Mouse (Mus musculus) heart, embryonic 10.5 days (tissue): ENCODE measurements around the gene Csf2. TPM values are rescaled to one million over a fixed set of nuclear protein-coding genes. Genes with fewer than 3 reads are reported as not detected.

Experiments used
- DNase-seq: peaks from one replicate; pipeline ENCODE4 v3.0.0-alpha.2; 2017; ENCODE audit warnings: low spot score
- H3K27ac ChIP-seq: fragments of 300-500 bp; sonication (generic); 2 replicates; pipeline ENCODE4 v1.5.1; 2016; ENCODE audit warnings: mild to moderate bottlenecking
- H3K27me3 ChIP-seq: fragments of 300-500 bp; sonication (generic); 2 replicates; pipeline ENCODE4 v1.6.1; 2016; ENCODE audit warnings: mild to moderate bottlenecking; ENCODE audit not compliant: poor library complexity, insufficient read depth, severe bottlenecking
- H3K36me3 ChIP-seq: fragments of 300-500 bp; sonication (generic); 2 replicates; pipeline ENCODE4 v1.6.1; 2016; ENCODE audit warnings: mild to moderate bottlenecking, moderate library complexity
- H3K4me1 ChIP-seq: fragments of 300-500 bp; sonication (generic); 2 replicates; pipeline ENCODE4 v1.6.1; 2016; ENCODE audit warnings: mild to moderate bottlenecking
- H3K4me3 ChIP-seq: fragments of 300-500 bp; sonication (generic); 2 replicates; pipeline ENCODE4 v1.5.1; 2016; ENCODE audit warnings: mild to moderate bottlenecking, moderate library complexity
- H3K9me3 ChIP-seq: fragments of 300-500 bp; sonication (generic); 2 replicates; pipeline ENCODE4 v1.6.1; 2016; ENCODE audit warnings: mild to moderate bottlenecking, moderate library complexity
- WGBS: fragments of 180-500 bp; shearing (Covaris S2); methylation state at CpG from one replicate; pipeline ENCODE4 v1.1.7; 2016; 5-methylcytosine and 5-hydroxymethylcytosine counted together
- polyA plus RNA-seq: library from polyadenylated mRNA; unstranded; fragments of >200 nt; fragmentation: Nextera tagmentation; extraction: Ambion mirVana; gene quantifications from 2 replicates; pipeline ENCODE4 v1.2.1, GENCODE M21; 2016

Gene Csf2
- polyA plus RNA-seq, 1 experiment from 2014 or later = not detected

- DNase-seq = no peak
- H3K27ac ChIP-seq = no peak overlapping the region
- H3K4me1 ChIP-seq = no peaks in the 10 kb centered on the region
- no peaks in the 10 kb centered on the region for H3K9me3 ChIP-seq
- H3K4me3 ChIP-seq = no peak overlapping the region
- H3K27me3 ChIP-seq = no peaks in the 10 kb centered on the region
- 16% methylated on average over 1 of the region's 1 CpGs for WGBS
- no peaks in the 10 kb centered on the region for H3K36me3 ChIP-seq
These were observed 14.1 kb upstream of the Csf2 start for GRCm38 (mm10) chr11:54263405-54264031.

- Histone ChIP-seq H3K4me3 (no peak overlapping the region), H3K9me3 (no peaks in the 10 kb centered on the region), H3K27ac (no peak overlapping the region), H3K36me3 (no peaks in the 10 kb centered on the region), H3K27me3 (peaks cover 15% of the 10 kb centered on the region; the same call in 1 of the 2 replicates), H3K4me1 (peaks cover 9% of the 10 kb centered on the region)
- 61% methylated on average over 3 of the region's 3 CpGs for WGBS
- DNase-seq = peak; percentile 87
These were observed 7.3 kb upstream of the Csf2 start for GRCm38 (mm10) chr11:54256624-54257376.

GRCm38 (mm10) chr11:54254114-54254513, 4.6 kb upstream of the Csf2 start:
- H3K27me3 ChIP-seq = peaks cover 15% of the 10 kb centered on the region; the same call in 1 of the 2 replicates
- no peaks in the 10 kb centered on the region for H3K9me3 ChIP-seq
- no peak overlapping the region for H3K27ac ChIP-seq
- DNase-seq = no peak
- no peak overlapping the region for H3K4me3 ChIP-seq
- peaks cover 20% of the 10 kb centered on the region for H3K4me1 ChIP-seq
- H3K36me3 ChIP-seq = no peaks in the 10 kb centered on the region
- WGBS = 41% methylated on average over 4 of the region's 4 CpGs

GRCm38 (mm10) chr11:54250575-54250974, 1.1 kb upstream of the Csf2 start:
- peaks cover 27% of the 10 kb centered on the region for H3K4me1 ChIP-seq
- DNase-seq = no peak
- H3K27me3 ChIP-seq = peaks cover 6% of the 10 kb centered on the region; the same call in 1 of the 2 replicates
- H3K9me3 ChIP-seq = no peaks in the 10 kb centered on the region
- no peak overlapping the region for H3K4me3 ChIP-seq
- H3K36me3 ChIP-seq = no peaks in the 10 kb centered on the region
- H3K27ac ChIP-seq = no peak overlapping the region
- 87% methylated on average over 11 of the region's 11 CpGs for WGBS

- Histone ChIP-seq H3K27me3 (no peaks in the 10 kb centered on the region), H3K9me3 (no peaks in the 10 kb centered on the region), H3K27ac (no peak overlapping the region), H3K4me3 (no peak overlapping the region), H3K4me1 (peaks cover 34% of the 10 kb centered on the region), H3K36me3 (no peaks in the 10 kb centered on the region)
- WGBS = 82% methylated on average over 3 of the region's 3 CpGs
- DNase-seq = no peak
These were observed 281 bp upstream of the Csf2 start for GRCm38 (mm10) chr11:54249748-54250147.

GRCm38 (mm10) chr11:54247251-54247950, 2.1 kb downstream of the Csf2 start:
- no peak for DNase-seq
- H3K27ac ChIP-seq = no peak overlapping the region
- whole genome bisulfite sequencing = 80% methylated on average over 10 of the region's 10 CpGs
- no peaks in the 10 kb centered on the region for H3K9me3 ChIP-seq
- no peaks in the 10 kb centered on the region for H3K36me3 ChIP-seq
- 0 out of 2 replicates have a peak, but pooled peaks cover 6% of the 10 kb centered on the region for H3K27me3 ChIP-seq
- no peak overlapping the region for H3K4me3 ChIP-seq
- H3K4me1 ChIP-seq = peaks cover 30% of the 10 kb centered on the region

GRCm38 (mm10) chr11:54244465-54244864, 5.0 kb downstream of the Csf2 start:
- Histone ChIP-seq H3K9me3 (no peaks in the 10 kb centered on the region), H3K27ac (no peak overlapping the region), H3K4me1 (peaks cover 25% of the 10 kb centered on the region), H3K4me3 (no peak overlapping the region), H3K36me3 (no peaks in the 10 kb centered on the region), H3K27me3 (0 out of 2 replicates have a peak, but pooled peaks cover 6% of the 10 kb centered on the region)
- DNase-seq = no peak
- 68% methylated on average over 6 of the region's 6 CpGs for WGBS

GRCm38 (mm10) chr11:54242494-54242893, 7.0 kb downstream of the Csf2 start:
- no peaks in the 10 kb centered on the region for H3K36me3 ChIP-seq
- H3K27ac ChIP-seq = no peak overlapping the region
- no peaks in the 10 kb centered on the region for H3K9me3 ChIP-seq
- no peak overlapping the region for H3K4me3 ChIP-seq
- H3K4me1 ChIP-seq = peaks cover 17% of the 10 kb centered on the region; the same call in 1 of the 2 replicates
- 74% methylated on average over 3 of the region's 3 CpGs for WGBS
- no peak for DNase-seq
- H3K27me3 ChIP-seq = 0 out of 2 replicates have a peak, but pooled peaks cover 14% of the 10 kb centered on the region

- WGBS = 47% methylated on average over 2 of the region's 2 CpGs
- H3K4me1 ChIP-seq = 0 out of 2 replicates have a peak, but pooled peaks cover 7% of the 10 kb centered on the region
- no peaks in the 10 kb centered on the region for H3K9me3 ChIP-seq
- DNase-seq = no peak
- no peak overlapping the region for H3K27ac ChIP-seq
- 0 out of 2 replicates have a peak, but pooled peaks cover 8% of the 10 kb centered on the region for H3K27me3 ChIP-seq
- no peak overlapping the region for H3K4me3 ChIP-seq
- no peaks in the 10 kb centered on the region for H3K36me3 ChIP-seq
These were observed 12.5 kb downstream of the Csf2 start for GRCm38 (mm10) chr11:54236939-54237338.

GRCm38 (mm10) chr11:54227478-54227877, 22.0 kb downstream of the Csf2 start:
- H3K4me1 ChIP-seq = 0 out of 2 replicates have a peak, but pooled peaks cover 4% of the 10 kb centered on the region
- H3K9me3 ChIP-seq = no peaks in the 10 kb centered on the region
- H3K36me3 ChIP-seq = no peaks in the 10 kb centered on the region
- WGBS = 93% methylated on average over 2 of the region's 2 CpGs
- H3K27me3 ChIP-seq = peaks cover 14% of the 10 kb centered on the region; the same call in 1 of the 2 replicates
- H3K27ac ChIP-seq = no peak overlapping the region
- no peak overlapping the region for H3K4me3 ChIP-seq
- DNase-seq = no peak

GRCm38 (mm10) chr11:54224475-54224986, 24.9 kb downstream of the Csf2 start:
- WGBS = 73% methylated on average over 5 of the region's 5 CpGs
- Histone ChIP-seq H3K4me1 (peaks cover 13% of the 10 kb centered on the region), H3K9me3 (no peaks in the 10 kb centered on the region), H3K27me3 (peaks cover 14% of the 10 kb centered on the region; the same call in 1 of the 2 replicates), H3K36me3 (no peaks in the 10 kb centered on the region), H3K27ac (no peak overlapping the region), H3K4me3 (no peak overlapping the region)
- DNase-seq = no peak

GRCm38 (mm10) chr11:54223637-54224474, 25.6 kb downstream of the Csf2 start:
- WGBS = 80% methylated on average over 9 of the region's 9 CpGs
- H3K36me3 ChIP-seq = no peaks in the 10 kb centered on the region
- H3K27me3 ChIP-seq = peaks cover 14% of the 10 kb centered on the region; the same call in 1 of the 2 replicates
- H3K27ac ChIP-seq = no peak overlapping the region
- no peaks in the 10 kb centered on the region for H3K9me3 ChIP-seq
- peaks cover 14% of the 10 kb centered on the region for H3K4me1 ChIP-seq
- no peak overlapping the region for H3K4me3 ChIP-seq
- DNase-seq = no peak
